Mouse (Mus musculus): ENCODE results near the gene Dmpk. TPM values are rescaled to one million over a fixed set of nuclear protein-coding genes. Genes with fewer than 3 reads are reported as not detected.
A peak's percentile ranks its signal among the peaks of the same experiment; 100 is the strongest.

Dmpk gene
- polyA plus RNA-seq, 1 experiment from 2014 or later, result 91.3 TPM

- Histone ChIP-seq H3K4me1 (replicated peaks; ENCODE audit: control insufficient read depth, insufficient read depth) (no peaks in the 10 kb centered on the region; the same call in none of the 2 replicates), H3K4me2 (replicated peaks; ENCODE audit: low read depth) (no peak overlapping the region), H3K27me3 (ENCODE audit: control insufficient read depth, insufficient read depth, low read length) (no peaks in the 10 kb centered on the region), H3K27ac (replicated peaks) (no peak overlapping the region), H3K36me3 (ENCODE audit: control insufficient read depth, insufficient read depth, low read length) (peaks cover 20% of the 10 kb centered on the region), H3K9ac (ENCODE audit: low read length) (no peak overlapping the region), H3K4me3 (ENCODE audit: low read depth, low read length) (no peak overlapping the region), H3K9me3 (ENCODE audit: control insufficient read depth, low read length) (no peaks in the 10 kb centered on the region)
- TF ChIP-seq EP300 (optimal IDR thresholded peaks at IDR 0.05), result no peak
- TF ChIP-seq CTCF (IDR thresholded peaks at IDR 0.05; ENCODE audit: low read depth), result no peak
- 65% methylated on average over 14 of the region's 14 CpGs for WGBS
- ATAC-seq (ENCODE audit: low FRiP score, low TSS enrichment), result no peak
- DNase-seq (ENCODE audit: low spot score), result no peak
These were observed 5.9 kb upstream of the Dmpk start for GRCm38 (mm10) chr7:19077761-19078160.

GRCm38 (mm10) chr7:19078732-19079131, 4.9 kb upstream of the Dmpk start:
- peaks cover 20% of the 10 kb centered on the region for H3K36me3 ChIP-seq (ENCODE audit: control insufficient read depth, insufficient read depth, low read length)
- H3K27me3 ChIP-seq (ENCODE audit: control insufficient read depth, insufficient read depth, low read length), result no peaks in the 10 kb centered on the region
- no peak overlapping the region for H3K9ac ChIP-seq (ENCODE audit: low read length)
- WGBS, result 83% methylated on average over 3 of the region's 3 CpGs
- no peak overlapping the region for H3K27ac ChIP-seq (replicated peaks)
- H3K4me2 ChIP-seq (replicated peaks; ENCODE audit: low read depth), result no peak overlapping the region
- no peak for DNase-seq (ENCODE audit: low spot score)
- TF ChIP-seq CTCF (IDR thresholded peaks at IDR 0.05; ENCODE audit: low read depth) (no peak), EP300 (optimal IDR thresholded peaks at IDR 0.05) (no peak)
- no peaks in the 10 kb centered on the region for H3K9me3 ChIP-seq (ENCODE audit: control insufficient read depth, low read length)
- H3K4me1 ChIP-seq (replicated peaks; ENCODE audit: control insufficient read depth, insufficient read depth), result peaks cover 8% of the 10 kb centered on the region
- H3K4me3 ChIP-seq (ENCODE audit: low read depth, low read length), result no peak overlapping the region
- ATAC-seq (ENCODE audit: low FRiP score, low TSS enrichment), result no peak

GRCm38 (mm10) chr7:19080451-19080950, 3.1 kb upstream of the Dmpk start:
- 84% methylated on average over 19 of the region's 19 CpGs for WGBS
- Histone ChIP-seq H3K27me3 (ENCODE audit: control insufficient read depth, insufficient read depth, low read length) (no peaks in the 10 kb centered on the region), H3K9ac (ENCODE audit: low read length) (no peak overlapping the region), H3K4me1 (replicated peaks; ENCODE audit: control insufficient read depth, insufficient read depth) (peaks cover 14% of the 10 kb centered on the region), H3K36me3 (ENCODE audit: control insufficient read depth, insufficient read depth, low read length) (peaks cover 20% of the 10 kb centered on the region), H3K4me2 (replicated peaks; ENCODE audit: low read depth) (no peak overlapping the region), H3K9me3 (ENCODE audit: control insufficient read depth, low read length) (no peaks in the 10 kb centered on the region), H3K4me3 (ENCODE audit: low read depth, low read length) (no peak overlapping the region), H3K27ac (replicated peaks) (no peak overlapping the region)
- DNase-seq (ENCODE audit: low spot score) (no peak), ATAC-seq (ENCODE audit: low FRiP score, low TSS enrichment) (no peak)
- TF ChIP-seq CTCF (IDR thresholded peaks at IDR 0.05; ENCODE audit: low read depth), result no peak
- TF ChIP-seq EP300 (optimal IDR thresholded peaks at IDR 0.05), result no peak

- H3K36me3 ChIP-seq (ENCODE audit: control insufficient read depth, insufficient read depth, low read length), result peaks cover 23% of the 10 kb centered on the region
- H3K27me3 ChIP-seq (ENCODE audit: control insufficient read depth, insufficient read depth, low read length), result no peaks in the 10 kb centered on the region
- no peak overlapping the region for H3K4me3 ChIP-seq (ENCODE audit: low read depth, low read length)
- peaks cover 15% of the 10 kb centered on the region for H3K4me1 ChIP-seq (replicated peaks; ENCODE audit: control insufficient read depth, insufficient read depth)
- no peak overlapping the region for H3K9ac ChIP-seq (ENCODE audit: low read length)
- no peak for TF ChIP-seq EP300 (optimal IDR thresholded peaks at IDR 0.05)
- no peak for TF ChIP-seq CTCF (IDR thresholded peaks at IDR 0.05; ENCODE audit: low read depth)
- H3K9me3 ChIP-seq (ENCODE audit: control insufficient read depth, low read length), result no peaks in the 10 kb centered on the region
- H3K4me2 ChIP-seq (replicated peaks; ENCODE audit: low read depth), result no peak overlapping the region
- ATAC-seq (ENCODE audit: low FRiP score, low TSS enrichment), result no peak
- WGBS, result 68% methylated on average over 4 of the region's 4 CpGs
- DNase-seq (ENCODE audit: low spot score), result no peak
- H3K27ac ChIP-seq (replicated peaks), result peak overlapping the region; percentile 83
These were observed 1.5 kb upstream of the Dmpk start for GRCm38 (mm10) chr7:19082171-19082570.

- Histone ChIP-seq H3K4me3 (ENCODE audit: low read depth, low read length) (peak overlapping the region; percentile 54; the same call in 1 of the 2 replicates), H3K36me3 (ENCODE audit: control insufficient read depth, insufficient read depth, low read length) (peaks cover 23% of the 10 kb centered on the region), H3K9me3 (ENCODE audit: control insufficient read depth, low read length) (no peaks in the 10 kb centered on the region), H3K4me2 (replicated peaks; ENCODE audit: low read depth) (peak overlapping the region; percentile 69), H3K27me3 (ENCODE audit: control insufficient read depth, insufficient read depth, low read length) (no peaks in the 10 kb centered on the region), H3K4me1 (replicated peaks; ENCODE audit: control insufficient read depth, insufficient read depth) (peaks cover 15% of the 10 kb centered on the region), H3K9ac (ENCODE audit: low read length) (0 out of 2 replicates have a peak overlapping the region, but pooled peaks have one; percentile 41), H3K27ac (replicated peaks) (peak overlapping the region; percentile 83)
- WGBS, result 29% methylated on average over 6 of the region's 6 CpGs
- TF ChIP-seq CTCF (IDR thresholded peaks at IDR 0.05; ENCODE audit: low read depth), result no peak
- ATAC-seq (ENCODE audit: low FRiP score, low TSS enrichment) (no peak; the same call in 1 of the 2 replicates), DNase-seq (ENCODE audit: low spot score) (no peak)
These were observed 553 bp upstream of the Dmpk start for GRCm38 (mm10) chr7:19083096-19083495.

GRCm38 (mm10) chr7:19084277-19084771, 675 bp downstream of the Dmpk start:
- WGBS, result 26% methylated on average over 6 of the region's 6 CpGs
- peak overlapping the region; percentile 83 for H3K27ac ChIP-seq (replicated peaks)
- peak; percentile 54 for DNase-seq (ENCODE audit: low spot score)
- ATAC-seq (ENCODE audit: low FRiP score, low TSS enrichment), result 0 out of 2 replicates have a peak, but pooled peaks have one; percentile 15
- H3K36me3 ChIP-seq (ENCODE audit: control insufficient read depth, insufficient read depth, low read length), result peaks cover 23% of the 10 kb centered on the region
- H3K9me3 ChIP-seq (ENCODE audit: control insufficient read depth, low read length), result no peaks in the 10 kb centered on the region
- H3K9ac ChIP-seq (ENCODE audit: low read length), result peak overlapping the region; percentile 65
- peak overlapping the region; percentile 54 for H3K4me3 ChIP-seq (ENCODE audit: low read depth, low read length)
- TF ChIP-seq CTCF (IDR thresholded peaks at IDR 0.05; ENCODE audit: low read depth), result no peak
- no peak for TF ChIP-seq EP300 (optimal IDR thresholded peaks at IDR 0.05)
- H3K27me3 ChIP-seq (ENCODE audit: control insufficient read depth, insufficient read depth, low read length), result no peaks in the 10 kb centered on the region
- peaks cover 15% of the 10 kb centered on the region for H3K4me1 ChIP-seq (replicated peaks; ENCODE audit: control insufficient read depth, insufficient read depth)
- peak overlapping the region; percentile 69 for H3K4me2 ChIP-seq (replicated peaks; ENCODE audit: low read depth)

Measured in stomach, postnatal 0 days (tissue).